Mouse (Mus musculus) testis, adult 2 months (tissue): Measurements from ENCODE around the gene Gm13289.
"Not testable (repeated sequence)": the region's sequence is repeated elsewhere in the genome, so short reads cannot be mapped to it uniquely, and the experiment has no call there.

Experiments
- CTCF ChIP-seq: fragments of 200-500 bp; IDR thresholded peaks from 2 replicates; pipeline ENCODE4 v1.5.1; 2012; ENCODE audit warnings: low read depth, mild to moderate bottlenecking, inconsistent platforms, low read length, moderate library complexity; ENCODE audit not compliant: control insufficient read depth, insufficient read depth, insufficient replicate concordance
- POLR2A ChIP-seq: fragments of 200-500 bp; IDR thresholded peaks from 2 replicates; pipeline ENCODE4 v1.6.1; 2012; ENCODE audit warnings: low read depth, mild to moderate bottlenecking, inconsistent platforms, low read length, moderate library complexity; ENCODE audit not compliant: control insufficient read depth

GRCm38 (mm10) chr4:88756581-88757513 lies 19.9 kb upstream of the Gm13289 start:
- not testable (repeated sequence) for TF ChIP-seq CTCF, POLR2A
